Mouse (Mus musculus): Measurements from ENCODE around the gene Gja4.
A peak's percentile ranks its signal among the peaks of the same experiment; 100 is the strongest.

The Gja4 gene

DNA sequence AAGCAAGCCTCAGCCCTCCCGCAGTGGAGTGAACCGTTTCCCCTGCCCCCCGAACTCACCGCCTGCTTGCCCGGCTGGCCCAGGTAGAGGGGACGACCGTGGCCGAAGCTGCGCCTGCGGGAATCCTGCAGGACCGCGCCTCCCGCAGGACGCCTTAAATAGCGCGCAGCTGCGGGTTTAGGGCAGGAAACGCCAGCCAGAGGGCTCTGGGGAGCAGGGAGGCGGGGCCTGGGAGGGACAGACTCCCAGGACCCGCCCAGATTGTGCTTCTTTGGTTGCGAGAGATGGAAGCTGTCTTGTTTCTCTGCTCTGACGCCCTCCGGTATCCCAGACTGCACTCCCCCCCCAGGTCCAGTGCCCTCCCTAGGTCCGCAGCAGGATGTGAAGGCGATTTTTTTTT, at the start of gene Gja4:
Gja4 (minus strand) TSS at position 179 of the 400 bp plus-strand sequence.
- DNase-seq: peak; percentile 79 to 91

- DNase-seq: peak in 1 of 2 experiments; percentile 23
Measured at GRCm38 (mm10) chr4:127363331-127363730, 49.5 kb upstream of the Gja4 start.

- DNase-seq: no peak
Measured at GRCm38 (mm10) chr4:127362520-127362919, 48.7 kb upstream of the Gja4 start.

GRCm38 (mm10) chr4:127358018-127358417, 44.2 kb upstream of the Gja4 start, which contains the start of gene Gjb5:
Gjb5 (minus strand) TSS chr4:127358181.
- DNase-seq: no peak

- DNase-seq: peak; percentile 9 to 47
Measured at GRCm38 (mm10) chr4:127354506-127355485, 41.0 kb upstream of the Gja4 start.

GRCm38 (mm10) chr4:127353951-127354438, 40.2 kb upstream of the Gja4 start, which contains the start of gene Gjb4:
Gjb4 (minus strand) TSS chr4:127354081.
- no peak for DNase-seq

DNA sequence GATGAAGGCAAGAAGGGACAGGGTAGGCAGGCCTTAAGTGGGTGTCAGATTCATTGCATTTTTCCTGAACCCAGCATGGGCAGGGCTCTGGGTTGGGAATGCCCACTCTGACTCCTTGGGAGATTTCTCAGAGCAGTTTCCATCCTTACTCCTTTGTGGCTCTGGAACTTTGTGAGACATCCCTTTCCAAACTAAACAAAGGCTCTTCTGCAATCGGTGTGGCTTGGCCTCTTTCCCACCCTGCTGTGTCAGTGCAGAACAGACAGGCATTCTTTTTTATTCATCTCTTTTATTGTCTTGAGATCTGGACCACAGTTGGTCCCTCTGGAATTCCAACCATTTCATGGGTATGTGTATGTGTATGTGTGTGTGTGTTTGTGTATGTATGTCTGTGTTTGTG, 38.8 kb upstream of the Gja4 start:
- no peak for DNase-seq

DNA sequence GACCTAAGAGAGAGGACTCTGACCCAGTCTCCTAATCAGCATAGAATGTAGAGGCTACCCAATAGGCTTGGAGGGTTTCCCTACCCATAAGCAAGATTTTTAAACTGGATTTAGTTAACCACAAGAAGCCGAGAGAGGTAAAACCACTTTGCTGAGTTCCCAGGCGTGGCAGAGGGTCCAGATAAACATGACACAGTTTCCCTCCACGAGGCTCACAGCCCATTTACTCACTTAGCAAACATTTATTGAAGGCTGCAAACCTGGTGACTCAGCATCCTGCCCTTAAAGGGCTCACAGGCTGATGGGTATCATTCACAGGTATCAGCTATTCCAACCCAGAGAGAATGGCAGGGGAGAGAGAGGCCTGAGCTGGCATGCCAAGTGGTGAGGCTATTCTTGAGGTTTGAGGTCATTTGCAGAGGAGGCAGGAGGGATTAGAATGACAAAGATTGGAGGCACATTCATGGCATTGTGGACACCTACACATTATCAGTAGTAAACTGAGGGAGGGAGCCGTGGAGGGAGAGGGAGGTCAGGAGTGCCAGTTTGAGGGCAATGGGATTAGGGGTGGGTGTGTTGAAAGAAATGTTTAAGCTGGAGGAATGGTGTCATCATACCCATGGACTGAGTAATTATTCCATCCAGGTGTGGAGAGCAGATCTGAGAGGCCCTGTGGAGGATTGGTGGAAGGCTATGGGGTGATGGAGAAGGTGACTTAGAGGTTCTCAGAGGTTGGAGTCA, 35.9 kb upstream of the Gja4 start:
- no peak for DNase-seq

GRCm38 (mm10) chr4:127345000-127345399, 31.2 kb upstream of the Gja4 start:
- no peak for DNase-seq

GRCm38 (mm10) chr4:127341372-127341771, 27.5 kb upstream of the Gja4 start:
- no peak for DNase-seq

DNA sequence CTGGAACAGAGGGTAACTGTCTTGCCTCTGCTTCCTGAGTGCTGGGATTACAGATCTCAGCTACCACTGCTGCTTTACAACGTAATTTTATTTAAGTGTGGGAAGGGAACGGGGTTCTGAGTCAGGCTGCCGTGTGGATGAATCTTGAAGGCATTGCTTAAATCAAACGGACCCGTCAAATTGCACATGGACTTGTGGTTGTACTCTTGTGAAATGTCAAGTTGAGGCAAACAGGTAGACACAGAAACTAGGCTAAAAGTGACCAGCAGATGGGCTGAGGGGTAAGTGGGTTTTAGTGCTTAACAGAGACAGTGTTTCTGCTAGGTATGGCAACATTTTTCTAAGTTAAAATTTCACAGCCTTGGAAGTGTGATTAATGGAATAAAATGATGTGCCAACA, 23.8 kb upstream of the Gja4 start:
- no peak for DNase-seq

- DNase-seq: no peak
Measured at GRCm38 (mm10) chr4:127334870-127335504, 21.1 kb upstream of the Gja4 start.

GRCm38 (mm10) chr4:127331171-127331570, 17.3 kb upstream of the Gja4 start:
- no peak for DNase-seq

DNA sequence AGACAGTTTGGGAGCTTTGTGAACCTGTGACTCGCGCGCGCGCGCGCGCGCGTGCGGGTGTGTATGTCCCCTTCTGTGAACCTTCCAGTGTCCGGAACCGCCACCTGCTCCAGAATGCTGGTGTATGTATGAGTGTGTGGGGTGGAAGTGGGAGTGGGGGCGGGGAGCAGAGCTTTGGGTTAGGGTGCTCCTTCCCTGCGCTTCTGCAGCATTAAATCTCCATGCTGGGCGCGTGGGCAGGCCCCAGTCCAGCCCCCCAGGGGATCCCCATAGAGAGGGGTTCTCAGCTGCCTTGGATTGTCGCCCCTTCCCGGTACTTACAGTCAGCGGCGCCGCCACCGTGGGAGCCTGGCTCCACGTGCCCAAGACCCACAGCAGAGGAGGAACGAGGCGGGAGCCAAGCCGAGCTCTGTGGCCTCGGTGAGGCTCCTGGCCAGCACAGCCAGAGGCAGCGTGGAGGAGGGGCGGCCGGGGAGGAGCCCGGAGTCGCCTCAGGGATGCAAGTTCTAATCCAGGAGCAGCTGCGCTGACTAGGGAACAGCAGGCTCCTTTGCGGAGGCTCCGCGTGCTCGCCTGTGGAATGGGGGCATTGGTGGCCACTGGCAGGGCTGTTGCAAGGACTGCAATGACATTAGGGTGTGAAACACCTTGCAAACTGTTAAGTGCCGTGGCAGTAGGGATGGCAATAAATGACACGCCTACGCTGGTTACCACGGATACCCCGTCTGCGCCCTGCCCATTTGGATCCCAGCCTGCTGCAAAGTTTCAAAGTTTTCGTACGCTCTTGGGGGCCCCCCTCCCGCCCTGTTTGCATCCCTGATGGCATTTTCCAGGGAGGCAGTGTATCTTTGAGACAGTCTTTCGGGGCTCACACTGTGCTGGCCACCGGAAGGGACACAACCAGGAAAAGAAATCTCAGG, 16.6 kb upstream of the Gja4 start, which contains the start of gene Gjb3:
Gjb3 (minus strand) TSS at position 664 of the 920 bp plus-strand sequence.
- DNase-seq: peak in 1 of 2 experiments; percentile 39

DNA sequence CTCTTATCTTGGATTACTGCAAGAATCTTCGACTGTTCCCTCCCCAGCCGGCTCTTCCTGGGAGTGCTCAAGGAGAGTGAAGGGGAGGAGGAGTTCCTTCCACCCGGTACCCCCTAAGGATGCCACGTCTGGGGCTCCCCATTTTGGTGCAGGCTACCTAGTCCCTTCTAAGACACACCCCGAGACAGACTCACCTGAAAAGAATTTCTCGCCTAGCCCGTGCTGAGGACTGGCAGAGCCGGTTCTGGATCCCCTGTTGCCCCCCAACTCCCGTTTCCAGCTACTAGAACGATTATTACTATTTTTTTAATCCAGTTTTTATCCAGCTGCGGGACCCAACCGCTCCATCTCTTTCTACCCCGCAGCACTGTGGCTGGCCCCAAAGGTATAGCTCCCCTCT, 15.9 kb upstream of the Gja4 start:
- DNase-seq: no peak

DNA sequence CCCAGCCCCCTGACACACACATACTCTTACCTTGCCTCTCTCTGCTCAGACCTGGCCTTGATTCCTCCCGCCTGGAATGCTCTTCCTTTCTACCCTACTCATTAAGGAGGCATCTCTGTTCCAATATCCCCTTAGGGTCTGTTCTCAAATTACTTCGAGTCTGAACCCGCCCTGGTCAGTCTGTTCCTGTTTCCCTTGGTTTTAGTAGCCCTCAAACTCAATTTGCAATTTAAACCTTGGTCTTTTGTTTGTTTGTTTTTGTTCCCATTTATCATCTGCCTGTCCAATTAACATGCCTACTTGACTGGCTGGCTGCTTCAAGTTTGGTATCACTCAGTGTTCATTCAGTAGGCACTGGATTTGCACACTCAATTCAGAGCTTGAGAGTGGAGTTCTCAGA, 15.2 kb upstream of the Gja4 start:
- DNase-seq: no peak

GRCm38 (mm10) chr4:127328378-127328777, 14.5 kb upstream of the Gja4 start:
- no peak for DNase-seq

GRCm38 (mm10) chr4:127327749-127328148, 13.9 kb upstream of the Gja4 start:
- DNase-seq: no peak

GRCm38 (mm10) chr4:127327258-127327657, 13.4 kb upstream of the Gja4 start:
- no peak for DNase-seq

- peak; percentile 25 to 56 for DNase-seq
Measured at GRCm38 (mm10) chr4:127325276-127325675, 11.4 kb upstream of the Gja4 start.

DNA sequence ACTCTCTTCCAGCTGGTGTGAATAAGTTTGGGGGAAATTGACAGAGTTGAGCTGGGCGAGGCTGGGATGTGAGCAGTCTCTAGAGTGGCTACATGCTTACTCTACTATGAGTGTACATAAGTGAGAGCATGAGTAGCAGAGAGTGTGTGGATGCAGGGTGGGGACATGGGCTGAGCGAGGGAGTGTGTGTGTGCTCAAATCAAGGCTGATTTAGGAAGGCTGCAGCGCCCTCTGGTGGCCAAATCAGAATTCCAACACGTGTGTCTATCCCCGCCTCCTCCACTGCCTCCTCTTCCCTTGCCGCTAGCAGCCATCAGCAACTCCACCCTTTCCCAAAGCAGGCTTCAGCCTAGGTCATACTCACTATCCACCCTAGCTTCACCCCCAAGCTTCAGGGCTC, 10.9 kb upstream of the Gja4 start:
- peak; percentile 58 to 90 for DNase-seq

GRCm38 (mm10) chr4:127324296-127324695, 10.5 kb upstream of the Gja4 start:
- peak; percentile 62 to 83 for DNase-seq
